Mouse (Mus musculus) myocyte (in vitro differentiated cells): ENCODE data around the gene Clstn3. TPM values are rescaled to one million over a fixed set of nuclear protein-coding genes. Genes with fewer than 3 reads are reported as not detected.
A peak's percentile ranks its signal among the peaks of the same experiment; 100 is the strongest.

Experiments used
- H3K27me3 ChIP-seq: one replicate; pipeline ENCODE4 v1.6.1; 2011; ENCODE audit not compliant: control insufficient read depth, insufficient read depth, insufficient read length
- H3K36me3 ChIP-seq: one replicate; pipeline ENCODE4 v1.6.1; 2011; ENCODE audit not compliant: control insufficient read depth, insufficient read depth
- H3K4me2 ChIP-seq: one replicate; pipeline ENCODE4 v1.6.1; 2011; ENCODE audit warnings: low read depth, control low read depth
- H3K4me3 ChIP-seq: one replicate; pipeline ENCODE4 v1.5.1; 2011; ENCODE audit warnings: mild to moderate bottlenecking, control low read depth, moderate library complexity
- H3K79me2 ChIP-seq: one replicate; pipeline ENCODE4 v1.6.1; 2011; ENCODE audit not compliant: control insufficient read depth, insufficient read depth
- H3ac ChIP-seq: one replicate; pipeline ENCODE4 v1.6.1; 2011; ENCODE audit not compliant: control insufficient read depth, insufficient read length
- CEBPB ChIP-seq: IDR thresholded peaks from 2 replicates; pipeline ENCODE4 v1.6.1; 2011; ENCODE audit warnings: mild to moderate bottlenecking, moderate library complexity; ENCODE audit not compliant: poor library complexity, insufficient read depth, severe bottlenecking
- E2F4 ChIP-seq: IDR thresholded peaks from one replicate; pipeline ENCODE4 v1.6.1; 2011; ENCODE audit warnings: mild to moderate bottlenecking, control low read depth, moderate library complexity; ENCODE audit not compliant: insufficient read depth
- MAX ChIP-seq: IDR thresholded peaks from one replicate; pipeline ENCODE4 v1.6.1; 2011; ENCODE audit warnings: low read depth, mild to moderate bottlenecking, control low read depth
- MYOD1 ChIP-seq, 3 experiments: IDR thresholded peaks; one replicate each; pipeline ENCODE4 v1.6.1; 2011; ENCODE audit warnings: control low read depth in 2 of 3, low read depth in 2 of 3, mild to moderate bottlenecking in 2 of 3, moderate library complexity in 1 of 3; ENCODE audit not compliant: insufficient read length in 2 of 3, control insufficient read depth in 1 of 3
- MYOG ChIP-seq, 3 experiments: IDR thresholded peaks; one replicate each; pipeline ENCODE4 v1.6.1; 2011; ENCODE audit warnings: control low read depth in 2 of 3, low read depth in 2 of 3, mild to moderate bottlenecking in 2 of 3; ENCODE audit not compliant: insufficient read length in 2 of 3, control insufficient read depth in 1 of 3, insufficient read depth in 1 of 3
- POLR2A ChIP-seq: IDR thresholded peaks from one replicate; pipeline ENCODE4 v1.6.1; 2011; ENCODE audit warnings: low read depth, mild to moderate bottlenecking, control low read depth, moderate library complexity; ENCODE audit not compliant: insufficient read length
- POLR2AphosphoS2 ChIP-seq: IDR thresholded peaks from one replicate; pipeline ENCODE4 v1.6.1; 2011; ENCODE audit warnings: low read depth, control low read depth; ENCODE audit not compliant: insufficient read length
- REST ChIP-seq: IDR thresholded peaks from one replicate; pipeline ENCODE4 v1.6.1; 2011; ENCODE audit warnings: mild to moderate bottlenecking, control low read depth, moderate library complexity; ENCODE audit not compliant: insufficient read depth, insufficient read length
- SRF ChIP-seq: IDR thresholded peaks from one replicate; pipeline ENCODE4 v1.6.1; 2011; ENCODE audit warnings: low read depth; ENCODE audit not compliant: control insufficient read depth, insufficient read length
- TCF12 ChIP-seq: IDR thresholded peaks from one replicate; pipeline ENCODE4 v1.6.1; 2011; ENCODE audit warnings: mild to moderate bottlenecking, control low read depth; ENCODE audit not compliant: poor library complexity, insufficient read depth, severe bottlenecking
- TCF3 ChIP-seq: IDR thresholded peaks from one replicate; pipeline ENCODE4 v1.6.1; 2011; ENCODE audit warnings: low read depth, control low read depth; ENCODE audit not compliant: insufficient read length
- USF1 ChIP-seq: IDR thresholded peaks from one replicate; pipeline ENCODE4 v1.6.1; 2011; ENCODE audit warnings: low read depth, mild to moderate bottlenecking, control low read depth, moderate library complexity
- polyA plus RNA-seq: library from polyadenylated mRNA; unstranded; fragments of >200 nt; fragmentation: generic; extraction: Trizol; gene quantifications from one replicate; pipeline ENCODE4 v1.2.1, GENCODE M21; 2012; ENCODE audit warnings: missing spikeins

Clstn3 gene
- polyA plus RNA-seq, 1 experiment = 2.2 TPM

DNA sequence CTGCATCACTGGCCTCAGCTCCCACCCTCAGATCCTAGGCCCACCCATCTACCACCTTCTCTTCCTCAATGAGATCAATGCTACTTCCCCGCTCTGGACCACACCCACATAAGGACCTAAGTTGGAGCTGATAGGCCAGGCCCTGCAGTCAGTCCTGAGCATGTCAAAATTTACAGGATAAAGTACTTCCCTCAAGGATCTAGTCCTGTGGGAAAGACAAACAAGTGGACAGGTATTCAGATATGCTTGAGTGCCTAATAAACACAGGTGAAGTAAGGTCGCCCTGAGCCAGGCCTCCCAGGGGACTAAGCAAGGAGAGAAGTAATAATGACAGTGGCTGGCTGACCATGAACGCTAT, 15.0 kb upstream of the Clstn3 start:
- Histone ChIP-seq H3K79me2 (no peaks in the 10 kb centered on the region), H3ac (no peak overlapping the region), H3K27me3 (no peaks in the 10 kb centered on the region), H3K36me3 (no peaks in the 10 kb centered on the region), H3K4me2 (no peak overlapping the region), H3K4me3 (no peak overlapping the region)
- TF ChIP-seq CEBPB = no peak
- TF ChIP-seq POLR2A = no peak
- no peak for TF ChIP-seq TCF12
- no peak for TF ChIP-seq MAX
- no peak for TF ChIP-seq REST
- no peak for TF ChIP-seq MYOD1 (IDR thresholded peaks at IDR 0.05; ENCODE audit: control insufficient read depth in 1 of 3, insufficient read length in 2 of 3, low read depth in 2 of 3)
- TF ChIP-seq USF1 = no peak
- TF ChIP-seq POLR2AphosphoS2 = no peak
- TF ChIP-seq TCF3 = no peak
- no peak for TF ChIP-seq SRF
- no peak for TF ChIP-seq E2F4
- TF ChIP-seq MYOG (IDR thresholded peaks at IDR 0.05; ENCODE audit: control insufficient read depth in 1 of 3, insufficient read depth in 1 of 3, insufficient read length in 2 of 3, low read depth in 2 of 3) = no peak

DNA sequence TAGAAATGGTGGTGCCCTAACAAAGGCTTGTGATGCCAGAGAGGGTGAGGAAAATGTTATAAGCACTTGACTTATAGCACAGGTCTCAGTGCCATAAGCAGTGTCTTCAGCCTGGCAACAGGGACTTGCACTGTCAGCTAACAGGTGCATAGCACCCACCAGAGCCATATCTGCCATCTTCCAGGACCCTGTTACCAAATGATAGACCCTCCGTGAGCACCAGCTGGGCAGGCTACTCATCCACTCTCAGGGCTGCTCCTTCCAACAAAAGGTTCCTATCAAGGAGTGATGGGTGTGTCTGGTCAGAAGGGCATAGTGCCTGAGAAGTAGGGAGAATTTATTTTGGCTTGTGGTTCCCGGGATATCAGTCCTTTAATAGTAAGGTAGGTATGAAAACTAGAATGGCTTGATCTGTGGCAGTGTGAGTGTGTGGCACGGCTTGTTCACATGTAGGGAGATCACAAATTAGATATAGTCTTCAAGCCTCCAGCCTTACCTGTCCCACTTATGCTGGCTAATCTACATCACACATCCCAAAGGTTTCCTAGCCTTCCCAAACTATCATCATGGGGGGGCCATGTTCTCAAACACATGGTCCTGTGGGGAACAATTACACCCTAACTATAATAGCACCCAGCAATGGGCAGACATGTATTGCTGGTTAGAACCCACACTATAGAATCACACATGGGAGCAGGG, 14.4 kb upstream of the Clstn3 start:
- no peak overlapping the region for H3K4me3 ChIP-seq
- no peaks in the 10 kb centered on the region for H3K36me3 ChIP-seq
- H3ac ChIP-seq = no peak overlapping the region
- no peak for TF ChIP-seq CEBPB
- TF ChIP-seq POLR2AphosphoS2 = peak; percentile 64
- TF ChIP-seq TCF3 = no peak
- peak overlapping the region; percentile 60 for H3K4me2 ChIP-seq
- no peaks in the 10 kb centered on the region for H3K27me3 ChIP-seq
- H3K79me2 ChIP-seq = no peaks in the 10 kb centered on the region

DNA sequence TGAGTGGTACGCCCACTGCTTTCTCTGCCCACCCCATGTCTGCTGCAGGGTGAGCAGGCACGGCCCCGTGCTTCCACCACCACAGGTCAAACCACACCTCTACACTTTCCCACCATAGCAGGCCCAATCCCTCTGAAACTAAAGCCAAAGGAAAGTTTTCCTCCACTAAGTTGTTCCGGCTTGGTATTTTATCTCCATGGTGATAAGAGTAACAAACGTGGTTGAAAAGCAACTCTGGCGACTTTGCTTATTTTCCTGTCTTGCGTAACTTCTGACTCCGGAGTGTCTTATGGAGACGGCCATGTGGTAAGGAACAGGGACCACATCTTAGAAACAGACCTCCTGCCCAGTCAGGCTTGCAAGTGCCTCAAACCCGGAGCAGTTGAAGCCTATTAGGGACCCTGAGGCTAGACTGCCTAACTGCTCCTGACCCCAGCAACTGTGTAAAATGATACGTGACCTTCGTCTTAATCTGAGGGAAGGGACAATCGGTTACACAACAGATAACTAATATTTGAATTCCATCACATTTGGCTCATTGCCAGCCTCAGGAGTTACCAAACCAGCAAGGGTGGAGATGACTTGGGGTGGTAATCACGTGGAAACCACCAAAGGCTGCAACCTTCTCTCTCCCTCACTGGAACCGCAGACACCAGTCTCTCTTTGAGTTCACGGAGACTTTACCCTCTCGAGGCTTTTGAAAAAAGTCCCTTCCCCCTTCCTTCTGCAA, 13.5 kb upstream of the Clstn3 start:
- no peak overlapping the region for H3ac ChIP-seq
- H3K4me3 ChIP-seq = no peak overlapping the region
- no peaks in the 10 kb centered on the region for H3K79me2 ChIP-seq
- no peak for TF ChIP-seq TCF12
- peak; percentile 13 for TF ChIP-seq POLR2A
- no peak for TF ChIP-seq REST
- TF ChIP-seq MYOG (IDR thresholded peaks at IDR 0.05; ENCODE audit: control insufficient read depth in 1 of 3, insufficient read depth in 1 of 3, insufficient read length in 2 of 3, low read depth in 2 of 3) = no peak
- TF ChIP-seq TCF3 = no peak
- peak; percentile 89 for TF ChIP-seq CEBPB
- no peak for TF ChIP-seq E2F4
- no peak for TF ChIP-seq SRF
- no peak for TF ChIP-seq USF1
- TF ChIP-seq MYOD1 (IDR thresholded peaks at IDR 0.05; ENCODE audit: control insufficient read depth in 1 of 3, insufficient read length in 2 of 3, low read depth in 2 of 3) = no peak
- TF ChIP-seq MAX = no peak
- TF ChIP-seq POLR2AphosphoS2 = peak; percentile 70
- peak overlapping the region; percentile 60 for H3K4me2 ChIP-seq
- H3K36me3 ChIP-seq = no peaks in the 10 kb centered on the region
- no peaks in the 10 kb centered on the region for H3K27me3 ChIP-seq

DNA sequence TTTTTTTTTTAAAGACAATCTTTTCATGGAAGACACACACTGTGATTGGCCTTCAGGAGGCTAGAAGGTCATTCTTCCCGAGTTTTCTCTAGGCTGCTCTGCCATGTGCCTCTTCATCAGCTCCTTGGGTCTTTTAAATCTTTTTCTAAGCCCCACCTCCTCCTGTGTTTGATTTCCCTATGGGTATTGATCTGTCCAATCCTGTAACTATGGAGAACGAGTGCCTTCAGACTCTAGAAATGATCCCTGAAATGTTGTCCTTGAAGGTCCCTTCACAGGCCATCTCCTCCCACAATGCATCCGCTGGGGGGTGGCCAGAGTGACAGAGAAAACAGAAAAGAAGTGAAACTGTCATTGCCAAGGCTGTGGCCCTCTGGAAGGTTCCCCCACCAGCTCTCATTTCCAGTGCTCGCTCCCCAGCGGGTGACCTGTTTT, 12.6 kb upstream of the Clstn3 start:
- Histone ChIP-seq H3K79me2 (no peaks in the 10 kb centered on the region), H3ac (no peak overlapping the region), H3K4me3 (no peak overlapping the region), H3K36me3 (no peaks in the 10 kb centered on the region), H3K4me2 (peak overlapping the region; percentile 60), H3K27me3 (no peaks in the 10 kb centered on the region)
- TF ChIP-seq MYOD1 (IDR thresholded peaks at IDR 0.05; ENCODE audit: control insufficient read depth in 1 of 3, insufficient read length in 2 of 3, low read depth in 2 of 3) = no peak
- TF ChIP-seq SRF = no peak
- TF ChIP-seq MAX = no peak
- no peak for TF ChIP-seq POLR2A
- TF ChIP-seq TCF12 = no peak
- no peak for TF ChIP-seq TCF3
- no peak for TF ChIP-seq REST
- no peak for TF ChIP-seq E2F4
- no peak for TF ChIP-seq CEBPB
- TF ChIP-seq USF1 = no peak
- TF ChIP-seq MYOG (IDR thresholded peaks at IDR 0.05; ENCODE audit: control insufficient read depth in 1 of 3, insufficient read depth in 1 of 3, insufficient read length in 2 of 3, low read depth in 2 of 3) = no peak
- no peak for TF ChIP-seq POLR2AphosphoS2
